Mouse (Mus musculus): ENCODE measurements around the gene Uchl5.
A peak's percentile ranks its signal among the peaks of the same experiment; 100 is the strongest.

The Uchl5 gene

GRCm38 (mm10) chr1:143809062-143809461 lies 32.0 kb downstream of the Uchl5 start:
- peak; percentile 19 for DNase-seq

- DNase-seq, result peak; percentile 89
Measured at GRCm38 (mm10) chr1:143813676-143814360, 36.7 kb downstream of the Uchl5 start.

- no peak for DNase-seq
Measured at GRCm38 (mm10) chr1:143820096-143820877, 43.2 kb downstream of the Uchl5 start.

GRCm38 (mm10) chr1:143822677-143823076 lies 45.6 kb downstream of the Uchl5 start:
- no peak for DNase-seq

GRCm38 (mm10) chr1:143830713-143831112 lies 53.6 kb downstream of the Uchl5 start:
- no peak for DNase-seq

GRCm38 (mm10) chr1:143836363-143837182 lies 59.5 kb downstream of the Uchl5 start:
- no peak for DNase-seq

GRCm38 (mm10) chr1:143837681-143838080 lies 60.6 kb downstream of the Uchl5 start:
- no peak for DNase-seq

- DNase-seq, result no peak
Measured at GRCm38 (mm10) chr1:143838896-143839410, 61.9 kb downstream of the Uchl5 start.

- no peak for DNase-seq
Measured at GRCm38 (mm10) chr1:143852329-143852728, 75.3 kb downstream of the Uchl5 start.

GRCm38 (mm10) chr1:143852779-143853358 lies 75.8 kb downstream of the Uchl5 start:
- DNase-seq, result no peak

- no peak for DNase-seq
Measured at GRCm38 (mm10) chr1:143853691-143854115, 76.6 kb downstream of the Uchl5 start.

GRCm38 (mm10) chr1:143855706-143856105 lies 78.6 kb downstream of the Uchl5 start:
- DNase-seq, result no peak

Measured in lung, postnatal 10 days (tissue).